Mouse (Mus musculus) C2C12 (cell line): ENCODE data around the gene Chst11.

Source experiments
- CEBPB ChIP-seq: IDR thresholded peaks from one replicate; pipeline ENCODE4 v1.6.1; 2011; ENCODE audit warnings: low read depth, mild to moderate bottlenecking, control low read depth, moderate library complexity
- CTCF ChIP-seq: IDR thresholded peaks from one replicate; pipeline ENCODE4 v1.5.1; 2011; ENCODE audit not compliant: control insufficient read depth, insufficient read depth, insufficient read length
- MAX ChIP-seq: IDR thresholded peaks from one replicate; pipeline ENCODE4 v1.6.1; 2011; ENCODE audit warnings: mild to moderate bottlenecking, control low read depth
- MYOD1 ChIP-seq: IDR thresholded peaks from one replicate; pipeline ENCODE4 v1.6.1; 2011; ENCODE audit warnings: low read depth; ENCODE audit not compliant: control insufficient read depth, insufficient read length
- MYOG ChIP-seq: IDR thresholded peaks from one replicate; pipeline ENCODE4 v1.6.1; 2011; ENCODE audit not compliant: control insufficient read depth, insufficient read length; ENCODE audit errors: extremely low read depth
- USF1 ChIP-seq: IDR thresholded peaks from one replicate; pipeline ENCODE4 v1.6.1; 2011; ENCODE audit warnings: low read depth, mild to moderate bottlenecking, control low read depth, moderate library complexity

GRCm38 (mm10) chr10:83066159-83066558 lies 80.9 kb downstream of the Chst11 start:
- TF ChIP-seq CTCF (no peak), USF1 (no peak), MYOD1 (no peak), MAX (no peak), CEBPB (no peak), MYOG (no peak)
